Mouse (Mus musculus): ENCODE results near the gene Ccdc88b. TPM values are rescaled to one million over a fixed set of nuclear protein-coding genes. Genes with fewer than 3 reads are reported as not detected.
A peak's percentile ranks its signal among the peaks of the same experiment; 100 is the strongest.
"Not testable (repeated sequence)": the region's sequence is repeated elsewhere in the genome, so short reads cannot be mapped to it uniquely, and the experiment has no call there.

Ccdc88b gene
- polyA plus RNA-seq (2015; fragmentation: Nextera tagmentation; extraction: Ambion mirVana): 1.9 and 2.8 TPM in 2 replicates

GRCm38 (mm10) chr19:6858031-6858430 lies at the start of gene Ccdc88b:
Ccdc88b (minus strand) TSS chr19:6858211.
- no peaks in the 10 kb centered on the region for H3K9me3 ChIP-seq (replicated peaks; ENCODE audit: control insufficient read depth, low read length)
- 23% methylated on average over 7 of the region's 7 CpGs for WGBS (ENCODE audit: insufficient replicate concordance)
- H3K4me2 ChIP-seq (ENCODE audit: low read depth, low read length): peak within 1 kb of the TSS; percentile 29
- no peak within 1 kb of the TSS for H3K9ac ChIP-seq (ENCODE audit: low read depth, low read length)
- H3K4me3 ChIP-seq (ENCODE audit: low read depth, low read length): peak within 1 kb of the TSS; percentile 36
- peak; percentile 50 for ATAC-seq (ENCODE audit: low read depth)
- H3K27me3 ChIP-seq (ENCODE audit: control insufficient read depth, insufficient read depth, low read depth, low read length): no peaks in the 10 kb centered on the region
- H3K27ac ChIP-seq (ENCODE audit: low read length): peak within 1 kb of the TSS; percentile 5; the same call in 1 of the 2 replicates
- H3K36me3 ChIP-seq (ENCODE audit: control insufficient read depth, insufficient read depth): no peaks in the 10 kb centered on the region
- peaks cover 17% of the 10 kb centered on the region for H3K4me1 ChIP-seq (ENCODE audit: control insufficient read depth, low read depth, low read length)

GRCm38 (mm10) chr19:6907094-6907493 lies 49.1 kb upstream of the Ccdc88b start:
- peaks cover 18% of the 10 kb centered on the region for H3K4me1 ChIP-seq (ENCODE audit: control insufficient read depth, low read depth, low read length)
- no peaks in the 10 kb centered on the region for H3K27me3 ChIP-seq (ENCODE audit: control insufficient read depth, insufficient read depth, low read depth, low read length)
- 0 out of 2 replicates have a peak overlapping the region, but pooled peaks have one; percentile 4 for H3K4me2 ChIP-seq (ENCODE audit: low read depth, low read length)
- 72% methylated on average over 8 of the region's 8 CpGs for WGBS (ENCODE audit: insufficient replicate concordance)
- no peak overlapping the region for H3K4me3 ChIP-seq (ENCODE audit: low read depth, low read length)
- peaks cover 6% of the 10 kb centered on the region for H3K36me3 ChIP-seq (ENCODE audit: control insufficient read depth, insufficient read depth)
- H3K27ac ChIP-seq (ENCODE audit: low read length): no peak overlapping the region
- no peak for ATAC-seq (ENCODE audit: low read depth)
- no peak overlapping the region for H3K9ac ChIP-seq (ENCODE audit: low read depth, low read length)
- no peaks in the 10 kb centered on the region for H3K9me3 ChIP-seq (replicated peaks; ENCODE audit: control insufficient read depth, low read length)

DNA sequence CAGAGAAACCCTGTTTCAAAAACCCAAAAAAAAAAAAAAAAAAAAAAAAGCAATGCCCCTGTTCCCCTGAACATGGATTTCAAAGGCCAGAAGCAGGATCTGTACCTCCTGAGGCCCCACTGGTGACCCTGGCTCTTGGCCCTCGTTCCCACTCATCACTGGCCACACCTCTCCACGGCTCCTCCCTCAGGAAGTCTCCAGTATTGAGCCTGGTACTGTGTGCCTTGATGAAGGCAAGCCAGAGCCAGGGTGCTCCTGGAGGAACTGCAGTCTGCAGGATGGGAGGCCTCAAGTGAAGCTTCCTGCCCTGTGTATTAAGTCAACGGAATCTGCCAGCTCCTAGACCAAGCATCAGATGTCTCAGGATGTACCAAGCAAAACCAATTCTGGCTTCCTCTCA lies 48.2 kb upstream of the Ccdc88b start:
- H3K9ac ChIP-seq (ENCODE audit: low read depth, low read length): no peak overlapping the region
- peaks cover 6% of the 10 kb centered on the region for H3K36me3 ChIP-seq (ENCODE audit: control insufficient read depth, insufficient read depth)
- no peak overlapping the region for H3K4me2 ChIP-seq (ENCODE audit: low read depth, low read length)
- WGBS (ENCODE audit: insufficient replicate concordance): 58% methylated on average over 3 of the region's 3 CpGs
- H3K27me3 ChIP-seq (ENCODE audit: control insufficient read depth, insufficient read depth, low read depth, low read length): no peaks in the 10 kb centered on the region
- H3K9me3 ChIP-seq (replicated peaks; ENCODE audit: control insufficient read depth, low read length): no peaks in the 10 kb centered on the region
- ATAC-seq (ENCODE audit: low read depth): no peak
- no peak overlapping the region for H3K27ac ChIP-seq (ENCODE audit: low read length)
- peaks cover 15% of the 10 kb centered on the region for H3K4me1 ChIP-seq (ENCODE audit: control insufficient read depth, low read depth, low read length)
- H3K4me3 ChIP-seq (ENCODE audit: low read depth, low read length): no peak overlapping the region

GRCm38 (mm10) chr19:6905498-6906159 lies 47.6 kb upstream of the Ccdc88b start:
- WGBS (ENCODE audit: insufficient replicate concordance): 76% methylated on average over 11 of the region's 11 CpGs
- no peak overlapping the region for H3K4me2 ChIP-seq (ENCODE audit: low read depth, low read length)
- H3K27ac ChIP-seq (ENCODE audit: low read length): no peak overlapping the region
- H3K27me3 ChIP-seq (ENCODE audit: control insufficient read depth, insufficient read depth, low read depth, low read length): no peaks in the 10 kb centered on the region
- ATAC-seq (ENCODE audit: low read depth): no peak
- no peaks in the 10 kb centered on the region for H3K9me3 ChIP-seq (replicated peaks; ENCODE audit: control insufficient read depth, low read length)
- H3K4me1 ChIP-seq (ENCODE audit: control insufficient read depth, low read depth, low read length): peaks cover 12% of the 10 kb centered on the region
- H3K9ac ChIP-seq (ENCODE audit: low read depth, low read length): no peak overlapping the region
- no peak overlapping the region for H3K4me3 ChIP-seq (ENCODE audit: low read depth, low read length)
- H3K36me3 ChIP-seq (ENCODE audit: control insufficient read depth, insufficient read depth): peaks cover 6% of the 10 kb centered on the region

- H3K9ac ChIP-seq (ENCODE audit: low read depth, low read length): no peak overlapping the region
- peaks cover 6% of the 10 kb centered on the region for H3K36me3 ChIP-seq (ENCODE audit: control insufficient read depth, insufficient read depth)
- H3K27me3 ChIP-seq (ENCODE audit: control insufficient read depth, insufficient read depth, low read depth, low read length): no peaks in the 10 kb centered on the region
- H3K27ac ChIP-seq (ENCODE audit: low read length): no peak overlapping the region
- peaks cover 12% of the 10 kb centered on the region for H3K4me1 ChIP-seq (ENCODE audit: control insufficient read depth, low read depth, low read length)
- no peak overlapping the region for H3K4me2 ChIP-seq (ENCODE audit: low read depth, low read length)
- 56% methylated on average over 2 of the region's 2 CpGs for WGBS (ENCODE audit: insufficient replicate concordance)
- no peak overlapping the region for H3K4me3 ChIP-seq (ENCODE audit: low read depth, low read length)
- no peaks in the 10 kb centered on the region for H3K9me3 ChIP-seq (replicated peaks; ENCODE audit: control insufficient read depth, low read length)
- no peak for ATAC-seq (ENCODE audit: low read depth)
Measured at GRCm38 (mm10) chr19:6904846-6905245, 46.8 kb upstream of the Ccdc88b start.

DNA sequence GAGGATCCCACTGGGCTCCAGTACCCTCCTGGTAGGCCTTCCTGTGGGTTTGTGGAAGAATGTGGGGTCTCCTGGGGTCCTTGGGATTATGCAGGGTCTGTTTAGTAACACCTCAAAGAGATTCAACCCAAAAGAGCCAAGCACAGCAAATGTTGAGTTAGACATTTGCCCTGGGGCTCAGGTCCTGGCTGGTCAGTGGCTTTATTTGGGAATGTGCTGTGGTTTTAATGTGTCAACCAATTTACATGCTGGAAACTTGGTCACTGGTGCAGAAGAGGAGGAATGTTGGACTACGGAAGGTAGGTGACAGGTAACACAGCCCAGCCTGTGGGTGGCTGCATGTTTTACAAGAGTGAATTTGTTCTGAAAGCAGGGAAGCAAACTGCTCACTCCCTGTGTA lies 45.0 kb upstream of the Ccdc88b start:
- H3K4me2 ChIP-seq (ENCODE audit: low read depth, low read length): no peak overlapping the region
- 72% methylated on average over 1 of the region's 1 CpGs for WGBS (ENCODE audit: insufficient replicate concordance)
- H3K4me3 ChIP-seq (ENCODE audit: low read depth, low read length): no peak overlapping the region
- H3K4me1 ChIP-seq (ENCODE audit: control insufficient read depth, low read depth, low read length): peaks cover 2% of the 10 kb centered on the region
- H3K36me3 ChIP-seq (ENCODE audit: control insufficient read depth, insufficient read depth): peaks cover 6% of the 10 kb centered on the region
- no peaks in the 10 kb centered on the region for H3K9me3 ChIP-seq (replicated peaks; ENCODE audit: control insufficient read depth, low read length)
- no peak overlapping the region for H3K9ac ChIP-seq (ENCODE audit: low read depth, low read length)
- ATAC-seq (ENCODE audit: low read depth): no peak
- no peak overlapping the region for H3K27ac ChIP-seq (ENCODE audit: low read length)
- H3K27me3 ChIP-seq (ENCODE audit: control insufficient read depth, insufficient read depth, low read depth, low read length): no peaks in the 10 kb centered on the region

- no peaks in the 10 kb centered on the region for H3K27me3 ChIP-seq (ENCODE audit: control insufficient read depth, insufficient read depth, low read depth, low read length)
- no peak overlapping the region for H3K4me3 ChIP-seq (ENCODE audit: low read depth, low read length)
- no peak overlapping the region for H3K27ac ChIP-seq (ENCODE audit: low read length)
- 66% methylated on average over 4 of the region's 4 CpGs for WGBS (ENCODE audit: insufficient replicate concordance)
- ATAC-seq (ENCODE audit: low read depth): no peak
- H3K9me3 ChIP-seq (replicated peaks; ENCODE audit: control insufficient read depth, low read length): no peaks in the 10 kb centered on the region
- no peaks in the 10 kb centered on the region for H3K4me1 ChIP-seq (ENCODE audit: control insufficient read depth, low read depth, low read length)
- H3K4me2 ChIP-seq (ENCODE audit: low read depth, low read length): no peak overlapping the region
- no peak overlapping the region for H3K9ac ChIP-seq (ENCODE audit: low read depth, low read length)
- H3K36me3 ChIP-seq (ENCODE audit: control insufficient read depth, insufficient read depth): no peaks in the 10 kb centered on the region
Measured at GRCm38 (mm10) chr19:6899641-6900040, 41.6 kb upstream of the Ccdc88b start.

- not testable (repeated sequence) for H3K4me2 ChIP-seq (ENCODE audit: low read depth, low read length); H3K27me3 ChIP-seq (ENCODE audit: control insufficient read depth, insufficient read depth, low read depth, low read length); H3K9me3 ChIP-seq (replicated peaks; ENCODE audit: control insufficient read depth, low read length); H3K4me1 ChIP-seq (ENCODE audit: control insufficient read depth, low read depth, low read length); H3K36me3 ChIP-seq (ENCODE audit: control insufficient read depth, insufficient read depth); H3K27ac ChIP-seq (ENCODE audit: low read length); H3K4me3 ChIP-seq (ENCODE audit: low read depth, low read length); H3K9ac ChIP-seq (ENCODE audit: low read depth, low read length); ATAC-seq (ENCODE audit: low read depth)
- 57% methylated on average over 18 of the region's 18 CpGs for WGBS (ENCODE audit: insufficient replicate concordance)
Measured at GRCm38 (mm10) chr19:6895608-6896305, 37.7 kb upstream of the Ccdc88b start.

GRCm38 (mm10) chr19:6893731-6894451 lies 35.9 kb upstream of the Ccdc88b start:
- Histone ChIP-seq H3K4me1 (ENCODE audit: control insufficient read depth, low read depth, low read length) (no peaks in the 10 kb centered on the region), H3K4me2 (ENCODE audit: low read depth, low read length) (no peak overlapping the region), H3K27me3 (ENCODE audit: control insufficient read depth, insufficient read depth, low read depth, low read length) (no peaks in the 10 kb centered on the region), H3K27ac (ENCODE audit: low read length) (no peak overlapping the region), H3K4me3 (ENCODE audit: low read depth, low read length) (no peak overlapping the region), H3K9me3 (replicated peaks; ENCODE audit: control insufficient read depth, low read length) (no peaks in the 10 kb centered on the region), H3K9ac (ENCODE audit: low read depth, low read length) (no peak overlapping the region), H3K36me3 (ENCODE audit: control insufficient read depth, insufficient read depth) (no peaks in the 10 kb centered on the region)
- no peak for ATAC-seq (ENCODE audit: low read depth)
- WGBS (ENCODE audit: insufficient replicate concordance): 82% methylated on average over 14 of the region's 14 CpGs

All from liver, embryonic 16.5 days (tissue).